Mouse (Mus musculus) heart, embryonic 15.5 days (tissue): ENCODE measurements at regions not wholly inside any gene's neighbourhood (a gene's known extent, or its start where the extent isn't known, plus 50 kb on each side); places are given as distances from the start of the nearest gene placed in this dataset.

Experiments
- ATAC-seq: fragments of 200-750 bp; cut with Nextera tagmentation; replicated peaks from 2 replicates; pipeline ENCODE4 v1.8.0; 2017; ENCODE audit warnings: low read depth, moderate TSS enrichment; ENCODE audit not compliant: insufficient number of reproducible peaks, insufficient read depth, low FRiP score
- H3K27ac ChIP-seq: fragments of 300-500 bp; sonication (generic); 2 replicates; pipeline ENCODE4 v1.5.1; 2015; ENCODE audit warnings: mild to moderate bottlenecking, inconsistent platforms
- H3K27me3 ChIP-seq: fragments of 300-500 bp; sonication (generic); 2 replicates; pipeline ENCODE4 v1.6.1; 2015; ENCODE audit warnings: inconsistent platforms
- H3K36me3 ChIP-seq: fragments of 300-500 bp; sonication (generic); 2 replicates; pipeline ENCODE4 v1.6.1; 2015; ENCODE audit warnings: mild to moderate bottlenecking, inconsistent platforms
- H3K4me1 ChIP-seq: fragments of 300-500 bp; sonication (generic); replicated peaks from 2 replicates; pipeline ENCODE4 v1.6.1; 2015; ENCODE audit warnings: inconsistent platforms
- H3K4me2 ChIP-seq: fragments of 300-500 bp; sonication (generic); 2 replicates; pipeline ENCODE4 v1.6.1; 2015; ENCODE audit warnings: inconsistent platforms, mild to moderate bottlenecking, moderate library complexity
- H3K4me3 ChIP-seq: fragments of 300-500 bp; sonication (generic); 2 replicates; pipeline ENCODE4 v1.5.1; 2015; ENCODE audit warnings: mild to moderate bottlenecking, inconsistent platforms
- H3K9ac ChIP-seq: fragments of 300-500 bp; sonication (generic); 2 replicates; pipeline ENCODE4 v1.6.1; 2015; ENCODE audit warnings: mild to moderate bottlenecking, inconsistent platforms
- H3K9me3 ChIP-seq: fragments of 300-500 bp; sonication (generic); replicated peaks from 2 replicates; pipeline ENCODE4 v1.6.1; 2016; ENCODE audit warnings: inconsistent platforms
- WGBS: fragments of 180-500 bp; shearing (Covaris S2); methylation state at CpG from one replicate; pipeline ENCODE4 v1.1.7; 2015; ENCODE audit warnings: mixed read lengths; 5-methylcytosine and 5-hydroxymethylcytosine counted together

DNA sequence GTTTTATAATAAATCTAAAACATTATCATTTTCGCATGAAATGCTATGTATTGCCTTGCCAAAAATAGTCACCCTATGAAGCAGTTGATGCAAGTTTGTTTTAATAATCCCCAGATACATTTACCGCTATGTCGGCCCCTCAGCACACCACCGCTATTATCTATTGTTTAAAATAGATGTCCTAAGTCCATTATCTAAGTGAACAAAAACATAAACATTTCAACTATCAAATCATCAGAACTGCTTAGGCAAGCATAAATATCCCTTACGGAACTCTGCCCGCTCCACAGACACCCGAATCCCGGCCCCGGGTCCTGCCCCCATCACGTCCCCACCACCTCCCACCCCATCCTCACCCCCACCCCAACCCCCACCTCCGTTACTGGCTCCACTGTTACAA, 196.8 kb upstream of the Paip1 start:
- no peaks in the 10 kb centered on the region for H3K9me3 ChIP-seq

DNA sequence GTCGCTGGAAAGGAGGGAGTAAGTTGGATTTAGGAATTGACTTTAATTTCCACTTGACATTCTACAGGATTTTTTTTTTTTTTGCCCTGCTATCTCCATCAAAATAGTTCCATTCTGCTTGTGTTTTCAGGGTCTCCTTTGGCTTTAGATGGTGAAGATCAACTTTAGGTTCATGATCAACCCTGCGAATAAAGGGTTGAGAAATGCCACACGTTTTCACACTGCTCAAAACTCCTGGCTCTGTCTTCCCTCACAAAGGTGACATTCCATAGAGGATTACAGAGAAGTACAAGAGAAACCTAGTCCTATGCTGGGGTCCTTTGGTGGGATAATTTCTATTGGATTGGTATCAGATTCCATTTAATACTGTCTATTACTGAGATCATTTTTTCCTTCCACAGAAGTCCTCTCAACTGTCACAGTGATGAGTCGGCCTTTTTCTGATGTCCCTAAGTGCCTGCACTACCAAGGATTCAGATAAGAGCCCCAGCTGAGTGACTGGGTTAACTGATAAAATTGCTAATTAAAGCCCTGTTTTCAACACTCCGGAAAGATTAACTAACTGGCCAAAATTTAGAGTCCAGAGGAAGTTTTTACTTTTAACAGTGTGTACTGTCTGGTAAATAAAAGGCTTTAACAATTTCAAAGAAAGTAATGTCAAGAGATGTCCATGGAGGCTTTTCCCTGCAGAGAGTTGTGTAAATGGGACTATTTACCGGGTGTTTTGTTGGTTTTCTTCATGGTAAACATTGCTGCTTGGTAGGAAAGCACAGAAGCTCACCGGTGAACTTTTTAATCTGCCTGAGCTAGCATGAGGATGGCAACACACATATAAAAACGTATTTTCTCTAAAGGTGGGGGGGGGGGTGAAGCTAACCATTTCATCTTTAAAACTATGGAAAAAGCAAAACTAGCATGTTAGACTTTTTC, 196.0 kb upstream of the Paip1 start:
- Histone ChIP-seq H3K9me3 (no peaks in the 10 kb centered on the region), H3K4me3 (no peak overlapping the region), H3K36me3 (no peaks in the 10 kb centered on the region), H3K4me1 (peaks cover 6% of the 10 kb centered on the region), H3K9ac (no peak overlapping the region), H3K27me3 (no peaks in the 10 kb centered on the region), H3K27ac (no peak overlapping the region), H3K4me2 (no peak overlapping the region)
- no peak for ATAC-seq
- 27% methylated on average over 8 of the region's 8 CpGs for WGBS

More for the DNA sequence above, 196.8 kb upstream of the Paip1 start:
- H3K36me3 ChIP-seq, result no peaks in the 10 kb centered on the region
- H3K4me2 ChIP-seq, result no peak overlapping the region
- peaks cover 6% of the 10 kb centered on the region for H3K4me1 ChIP-seq
- no peaks in the 10 kb centered on the region for H3K27me3 ChIP-seq
- ATAC-seq, result no peak
- H3K9ac ChIP-seq, result no peak overlapping the region
- 44% methylated on average over 11 of the region's 11 CpGs for WGBS
- no peak overlapping the region for H3K4me3 ChIP-seq
- H3K27ac ChIP-seq, result no peak overlapping the region

DNA sequence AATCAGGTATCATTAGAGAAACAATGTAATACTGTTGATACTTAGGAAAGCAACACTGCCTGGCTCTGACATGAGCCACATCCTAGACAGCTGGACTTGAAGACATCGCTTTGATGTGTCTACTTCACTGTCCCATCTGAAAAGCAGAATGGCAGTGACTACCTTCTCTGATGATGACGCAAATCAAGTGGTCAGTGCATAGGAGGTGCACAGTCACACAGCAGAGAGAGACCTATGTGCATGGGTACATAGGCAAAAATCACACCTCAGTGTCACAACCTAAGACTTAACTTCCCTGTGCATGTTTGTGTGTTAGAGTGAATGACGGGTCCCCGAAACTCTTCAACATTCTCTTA, 195.4 kb upstream of the Paip1 start:
- no peak for ATAC-seq
- Histone ChIP-seq H3K4me2 (no peak overlapping the region), H3K27ac (no peak overlapping the region), H3K36me3 (no peaks in the 10 kb centered on the region), H3K9ac (no peak overlapping the region), H3K27me3 (no peaks in the 10 kb centered on the region), H3K4me1 (peaks cover 6% of the 10 kb centered on the region), H3K4me3 (no peak overlapping the region), H3K9me3 (no peaks in the 10 kb centered on the region)
- WGBS, result 76% methylated on average over 4 of the region's 4 CpGs

DNA sequence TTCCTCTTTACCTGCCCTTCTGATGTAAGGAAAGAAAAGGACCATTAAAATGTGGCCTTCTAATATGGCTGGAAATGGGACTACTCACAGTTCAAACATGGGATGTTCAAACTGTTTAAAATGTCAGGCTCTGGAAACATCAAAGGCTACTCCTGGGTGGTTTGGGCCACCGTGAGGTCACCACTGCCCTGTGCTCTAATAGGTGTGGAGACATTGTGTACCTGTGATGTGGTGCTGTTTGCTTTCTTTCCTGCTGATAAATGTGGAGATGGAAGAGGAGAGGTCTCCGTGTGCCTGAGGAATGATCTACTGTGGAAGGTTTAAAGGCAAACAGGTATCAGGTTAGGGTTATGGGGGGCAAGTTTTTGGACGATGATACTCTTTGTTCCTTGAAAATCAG, 194.5 kb upstream of the Paip1 start:
- Histone ChIP-seq H3K4me3 (no peak overlapping the region), H3K4me1 (peaks cover 6% of the 10 kb centered on the region), H3K27me3 (no peaks in the 10 kb centered on the region), H3K4me2 (no peak overlapping the region), H3K9ac (no peak overlapping the region), H3K36me3 (no peaks in the 10 kb centered on the region), H3K9me3 (no peaks in the 10 kb centered on the region), H3K27ac (no peak overlapping the region)
- WGBS, result 62% methylated on average over 3 of the region's 3 CpGs
- no peak for ATAC-seq

DNA sequence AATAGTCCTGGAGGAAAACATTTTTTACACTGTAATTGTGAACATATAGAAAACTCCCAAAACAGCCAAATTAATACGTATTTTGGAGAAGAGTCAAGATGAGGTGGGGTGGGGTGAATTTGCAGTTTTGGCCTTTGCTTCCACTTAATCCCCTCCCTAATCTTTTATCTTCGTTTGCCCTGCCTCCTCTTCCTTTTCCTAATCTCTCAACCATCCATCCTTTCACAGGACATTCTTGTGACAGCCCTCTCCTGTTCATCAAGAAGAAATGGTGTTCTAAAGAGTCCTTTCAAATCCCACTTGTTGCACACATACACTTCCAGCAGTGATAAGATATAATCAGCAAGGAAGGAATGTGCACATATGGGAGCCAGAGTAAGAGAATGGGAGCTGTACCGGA, 186.0 kb upstream of the Paip1 start:
- Histone ChIP-seq H3K9me3 (no peaks in the 10 kb centered on the region), H3K4me3 (no peak overlapping the region), H3K9ac (no peak overlapping the region), H3K27me3 (no peaks in the 10 kb centered on the region), H3K4me2 (no peak overlapping the region), H3K36me3 (no peaks in the 10 kb centered on the region), H3K27ac (no peak overlapping the region), H3K4me1 (no peaks in the 10 kb centered on the region; the same call in 1 of the 2 replicates)
- WGBS, result 19% methylated on average over 3 of the region's 3 CpGs
- no peak for ATAC-seq

DNA sequence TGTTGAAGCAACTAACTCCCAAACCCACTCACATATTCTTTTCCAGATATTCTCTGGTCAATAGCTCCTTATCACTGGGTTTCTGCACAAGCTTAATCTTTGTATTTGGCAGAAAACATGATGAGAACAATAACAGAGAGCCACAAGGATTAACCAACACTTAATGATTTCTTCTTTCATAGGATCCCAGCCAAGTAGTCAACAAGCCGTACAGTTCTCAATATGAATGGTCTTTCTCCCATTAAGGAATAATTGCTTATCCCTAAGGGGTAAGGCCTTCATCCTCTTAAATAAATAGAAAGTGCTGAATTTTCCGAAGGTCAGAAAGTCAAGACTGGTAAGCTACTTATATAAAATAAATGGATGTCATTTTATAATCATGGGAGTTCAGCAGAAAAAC, 181.3 kb upstream of the Paip1 start:
- WGBS, result 79% methylated on average over 2 of the region's 2 CpGs
- Histone ChIP-seq H3K27ac (no peak overlapping the region), H3K9me3 (no peaks in the 10 kb centered on the region), H3K4me2 (no peak overlapping the region), H3K4me1 (no peaks in the 10 kb centered on the region; the same call in 1 of the 2 replicates), H3K4me3 (no peak overlapping the region), H3K9ac (no peak overlapping the region), H3K36me3 (no peaks in the 10 kb centered on the region), H3K27me3 (no peaks in the 10 kb centered on the region)
- ATAC-seq, result no peak

DNA sequence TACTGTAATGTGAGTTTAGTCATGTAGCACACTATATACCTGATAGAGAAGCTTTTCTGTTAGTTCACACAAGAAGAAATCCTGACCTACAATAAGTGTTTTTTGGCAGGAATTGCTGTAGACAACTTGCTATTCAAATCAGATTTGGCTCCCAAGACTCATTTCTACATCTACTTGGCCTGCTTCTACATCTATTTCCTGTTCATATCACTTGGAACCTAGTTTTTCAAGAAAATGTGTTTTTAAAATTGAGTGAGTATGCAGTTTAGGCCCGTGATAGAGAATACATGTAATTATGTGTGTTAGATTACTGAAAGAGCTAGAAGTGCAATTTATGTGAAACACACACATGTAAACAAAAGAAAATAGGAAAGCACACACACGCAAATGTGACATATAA, 176.4 kb upstream of the Paip1 start:
- Histone ChIP-seq H3K4me1 (no peaks in the 10 kb centered on the region), H3K36me3 (no peaks in the 10 kb centered on the region), H3K27me3 (no peaks in the 10 kb centered on the region), H3K9ac (no peak overlapping the region), H3K4me2 (no peak overlapping the region), H3K27ac (no peak overlapping the region), H3K4me3 (no peak overlapping the region), H3K9me3 (no peaks in the 10 kb centered on the region)
- 62% methylated on average over 2 of the region's 2 CpGs for WGBS
- no peak for ATAC-seq

DNA sequence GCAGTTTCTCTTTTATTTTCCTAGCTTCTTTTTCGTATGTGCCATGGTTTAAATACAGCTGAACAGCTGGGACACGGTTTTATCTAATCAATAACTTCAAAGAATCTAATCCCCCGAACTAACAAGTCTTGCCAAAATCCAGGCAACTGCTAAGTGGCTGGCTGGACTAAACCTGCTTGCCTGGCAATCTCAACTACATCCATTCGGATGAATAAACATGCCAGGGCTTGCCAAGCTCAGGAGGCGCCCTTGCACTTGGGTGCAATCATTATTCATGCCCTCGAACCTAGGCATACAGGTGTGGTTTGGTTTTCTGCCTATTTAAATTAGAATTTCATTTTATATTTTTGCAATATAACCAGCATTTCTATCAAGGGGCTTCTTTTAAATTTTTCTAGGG, 172.1 kb upstream of the Paip1 start:
- WGBS, result 43% methylated on average over 6 of the region's 6 CpGs
- Histone ChIP-seq H3K4me2 (no peak overlapping the region), H3K27me3 (no peaks in the 10 kb centered on the region), H3K4me3 (no peak overlapping the region), H3K36me3 (no peaks in the 10 kb centered on the region), H3K9ac (no peak overlapping the region), H3K27ac (no peak overlapping the region), H3K4me1 (no peaks in the 10 kb centered on the region), H3K9me3 (no peaks in the 10 kb centered on the region)
- no peak for ATAC-seq

DNA sequence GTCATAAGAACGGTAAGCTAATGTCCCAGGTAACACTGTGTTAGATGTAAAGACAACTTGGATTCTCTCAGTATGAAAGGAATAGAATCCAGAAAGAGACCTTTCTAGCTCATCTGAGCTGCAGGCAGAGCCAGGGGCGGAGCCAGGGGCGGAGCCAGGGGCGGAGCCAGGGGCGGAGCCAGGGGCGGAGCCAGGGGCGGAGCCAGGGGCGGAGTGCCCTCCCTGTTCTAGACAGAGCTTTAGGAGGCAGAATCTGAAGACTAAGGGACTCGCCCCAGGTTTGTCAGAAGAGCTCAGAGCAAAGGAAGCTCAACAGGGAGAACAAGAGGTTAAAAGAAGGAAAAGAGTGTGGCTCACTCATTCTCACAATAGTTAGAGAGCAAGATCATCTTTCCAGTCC, 169.9 kb upstream of the Paip1 start:
- H3K4me3 ChIP-seq, result no peak overlapping the region
- no peaks in the 10 kb centered on the region for H3K4me1 ChIP-seq
- no peaks in the 10 kb centered on the region for H3K27me3 ChIP-seq
- WGBS, result 71% methylated on average over 9 of the region's 9 CpGs
- no peak overlapping the region for H3K4me2 ChIP-seq
- H3K36me3 ChIP-seq, result no peaks in the 10 kb centered on the region
- no peak for ATAC-seq
- no peak overlapping the region for H3K9ac ChIP-seq
- H3K9me3 ChIP-seq, result no peaks in the 10 kb centered on the region
- H3K27ac ChIP-seq, result no peak overlapping the region

DNA sequence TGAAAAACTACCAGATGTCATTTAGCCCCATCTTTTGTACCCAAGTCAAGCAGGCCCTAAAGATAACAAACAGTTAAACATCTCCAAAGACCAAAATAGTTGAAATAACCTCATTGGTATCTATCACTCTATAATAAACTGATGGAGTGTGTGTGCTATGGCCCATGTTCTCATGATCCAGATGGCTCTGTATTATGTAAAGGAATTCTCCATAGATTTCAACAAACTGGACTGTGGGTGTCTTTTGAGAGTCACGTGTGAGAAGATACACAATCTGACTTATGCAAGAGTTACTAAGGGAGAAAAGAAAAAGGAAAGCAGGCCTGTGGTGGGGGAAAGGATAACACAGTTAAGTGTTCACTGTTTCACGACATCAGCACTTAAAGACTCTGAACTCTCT, 164.8 kb upstream of the Paip1 start:
- H3K4me3 ChIP-seq, result no peak overlapping the region
- no peak for ATAC-seq
- no peaks in the 10 kb centered on the region for H3K36me3 ChIP-seq
- WGBS, result 39% methylated on average over 2 of the region's 2 CpGs
- no peak overlapping the region for H3K4me2 ChIP-seq
- no peak overlapping the region for H3K27ac ChIP-seq
- H3K9me3 ChIP-seq, result no peaks in the 10 kb centered on the region
- no peaks in the 10 kb centered on the region for H3K27me3 ChIP-seq
- no peaks in the 10 kb centered on the region for H3K4me1 ChIP-seq
- no peak overlapping the region for H3K9ac ChIP-seq

DNA sequence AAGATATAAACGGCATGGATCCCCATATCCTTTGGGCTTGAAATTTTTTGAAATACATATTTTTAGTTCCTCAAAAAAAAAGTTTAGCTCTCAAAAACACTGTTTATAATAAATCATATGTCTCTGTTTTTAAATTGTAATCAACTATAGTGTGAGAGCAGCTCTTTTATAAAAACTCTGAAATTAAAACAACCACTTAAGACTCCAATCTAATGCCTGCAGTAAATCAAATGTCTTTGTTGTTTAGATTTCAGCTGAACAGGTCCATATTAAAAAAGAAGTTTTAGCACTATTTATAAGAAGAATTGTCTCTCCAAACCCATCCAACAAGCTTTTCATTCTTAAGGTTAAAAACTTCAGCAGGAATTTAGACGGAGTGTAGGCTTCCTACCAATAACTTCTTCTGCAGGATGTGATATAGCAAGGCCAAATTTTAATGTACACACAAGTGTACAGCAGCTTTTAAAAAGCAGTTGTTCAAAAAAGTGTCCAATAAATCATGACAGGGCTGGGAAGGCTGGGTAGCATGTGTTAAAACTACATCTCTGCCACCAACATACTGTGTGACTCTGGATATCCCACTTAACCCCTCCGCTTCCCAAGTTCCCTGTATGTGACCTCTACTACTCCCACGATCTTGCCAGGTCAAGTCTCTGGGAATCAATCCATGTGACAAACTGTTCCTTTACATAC, 160.6 kb upstream of the Paip1 start:
- WGBS, result 74% methylated on average over 4 of the region's 4 CpGs

DNA sequence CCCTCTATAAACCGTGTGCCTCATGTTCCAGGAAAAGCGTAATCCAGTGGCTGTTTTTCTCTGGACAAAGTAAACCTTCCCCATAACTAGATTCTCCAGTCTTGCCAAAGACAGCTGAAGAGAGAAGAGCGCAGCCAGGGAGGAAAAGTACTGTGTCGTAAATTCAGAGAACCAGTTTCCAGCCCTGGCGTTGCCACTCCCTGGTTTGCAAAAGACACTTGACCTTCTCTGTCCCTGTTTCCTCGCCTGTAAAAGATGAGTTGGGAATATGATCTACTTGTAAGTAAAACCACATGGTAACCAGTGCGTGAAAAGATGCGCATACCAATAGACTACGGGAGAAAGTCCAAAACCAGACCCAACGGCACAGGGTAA, 160.1 kb upstream of the Paip1 start:
- H3K4me2 ChIP-seq, result no peak overlapping the region
- WGBS, result 78% methylated on average over 10 of the region's 10 CpGs
- H3K9me3 ChIP-seq, result no peaks in the 10 kb centered on the region
- no peak for ATAC-seq
- no peaks in the 10 kb centered on the region for H3K4me1 ChIP-seq
- H3K27ac ChIP-seq, result no peak overlapping the region
- no peaks in the 10 kb centered on the region for H3K36me3 ChIP-seq
- no peak overlapping the region for H3K4me3 ChIP-seq
- no peaks in the 10 kb centered on the region for H3K27me3 ChIP-seq
- no peak overlapping the region for H3K9ac ChIP-seq

More for the DNA sequence above, 160.6 kb upstream of the Paip1 start:
- Histone ChIP-seq H3K4me2 (no peak overlapping the region), H3K4me1 (no peaks in the 10 kb centered on the region), H3K36me3 (no peaks in the 10 kb centered on the region), H3K9me3 (no peaks in the 10 kb centered on the region), H3K27ac (no peak overlapping the region), H3K9ac (no peak overlapping the region), H3K4me3 (no peak overlapping the region), H3K27me3 (no peaks in the 10 kb centered on the region)
- ATAC-seq, result no peak
